Mouse (Mus musculus) E14TG2a.4 (cell line): ENCODE data around the gene Rd3l.

Source experiments
- CTCF ChIP-seq: conservative IDR thresholded peaks from 2 replicates; pipeline ENCODE4 v1.5.1; 2014; ENCODE audit warnings: low read length
- POU5F1 ChIP-seq: IDR thresholded peaks from 2 replicates; pipeline ENCODE4 v1.6.1; 2014; ENCODE audit warnings: low read length, borderline replicate concordance

- no peak for TF ChIP-seq POU5F1
- TF ChIP-seq CTCF, result no peak
Measured at GRCm38 (mm10) chr12:111983165-111983564, 2.0 kb upstream of the Rd3l start.
